7 mouse cellular contexts compared by ENCODE assay signal in genomic region chr11:11855685-11856131, GRCm38 (mm10). TPM values are rescaled to one million over a fixed set of nuclear protein-coding genes. Genes with fewer than 3 reads are reported as not detected.
A peak's percentile ranks its signal among the peaks of the same experiment; 100 is the strongest.
DNase-seq lines count a peak whose midpoint lies in the region; ATAC-seq lines count a peak whose summit lies in the region.

No protein-coding gene starts in this region.

- H3K27ac ChIP-seq in forebrain, embryonic 11.5 days (ENCODE audit: low read depth, low read length), result peak overlapping the region; percentile 48; the same call in 1 of the 2 replicates
- H3K27ac ChIP-seq in hindbrain, embryonic 12.5 days, result peak overlapping the region; percentile 78
- H3K27ac ChIP-seq in neural tube, embryonic 13.5 days (replicated peaks), result peak overlapping the region; percentile 64

- no peak overlapping the region for H3K4me3 ChIP-seq in forebrain, embryonic 11.5 days (ENCODE audit: low read depth, low read length)
- no peak overlapping the region for H3K4me3 ChIP-seq in hindbrain, embryonic 12.5 days
- no peak overlapping the region for H3K4me3 ChIP-seq in neural tube, embryonic 13.5 days

- DNase-seq in left cerebral cortex, postnatal 4 days, result peak; percentile 87
- DNase-seq in left cerebral cortex, adult 8-10 months (ENCODE audit: low spot score in 2 of 2), result no peak
- DNase-seq in forebrain, embryonic 11.5 days (ENCODE audit: low spot score), result no peak
- no peak for DNase-seq in left cerebral cortex, postnatal 36 days (ENCODE audit: low spot score in 2 of 2)
- no peak for DNase-seq in natural killer cell, adult 2 months (ENCODE audit: low spot score in 2 of 2)

- intact Hi-C loops in left cerebral cortex, postnatal 4 days (cut with DNase I), result no loop called here
- intact Hi-C loops in left cerebral cortex, postnatal 36 days (cut with DNase I), result no loop called here

- ATAC-seq in forebrain, embryonic 11.5 days (replicated peaks; ENCODE audit: low FRiP score), result no peak; the same call in 1 of the 2 replicates
- peak; percentile 41; the same call in 1 of the 2 replicates for ATAC-seq in hindbrain, embryonic 12.5 days (ENCODE audit: low FRiP score)
- ATAC-seq in neural tube, embryonic 13.5 days (ENCODE audit: low read depth), result peak; percentile 62

- WGBS in forebrain, embryonic 11.5 days, result 39% methylated on average over 11 of the region's 11 CpGs
- 33% methylated on average over 11 of the region's 11 CpGs for WGBS in hindbrain, embryonic 12.5 days
- 11% methylated on average over 11 of the region's 11 CpGs for WGBS in neural tube, embryonic 13.5 days

- peaks cover 4% of the 10 kb centered on the region for H3K9me3 ChIP-seq in forebrain, embryonic 11.5 days (ENCODE audit: control insufficient read depth, low read length)
- H3K9me3 ChIP-seq in hindbrain, embryonic 12.5 days (replicated peaks), result 0 out of 2 replicates have a peak, but pooled peaks cover 3% of the 10 kb centered on the region
- H3K9me3 ChIP-seq in neural tube, embryonic 13.5 days, result 0 out of 2 replicates have a peak, but pooled peaks cover 3% of the 10 kb centered on the region

- no peaks in the 10 kb centered on the region for H3K36me3 ChIP-seq in forebrain, embryonic 11.5 days (ENCODE audit: control insufficient read depth, insufficient read depth, low read length)
- no peaks in the 10 kb centered on the region for H3K36me3 ChIP-seq in hindbrain, embryonic 12.5 days
- no peaks in the 10 kb centered on the region for H3K36me3 ChIP-seq in neural tube, embryonic 13.5 days

- peaks cover 13% of the 10 kb centered on the region for H3K4me1 ChIP-seq in forebrain, embryonic 11.5 days (replicated peaks; ENCODE audit: control insufficient read depth, insufficient read depth, low read length)
- H3K4me1 ChIP-seq in hindbrain, embryonic 12.5 days, result peaks cover 24% of the 10 kb centered on the region
- peaks cover 33% of the 10 kb centered on the region for H3K4me1 ChIP-seq in neural tube, embryonic 13.5 days (replicated peaks)

- no peaks in the 10 kb centered on the region for H3K27me3 ChIP-seq in forebrain, embryonic 11.5 days (ENCODE audit: control insufficient read depth, insufficient read depth, low read length)
- no peaks in the 10 kb centered on the region for H3K27me3 ChIP-seq in hindbrain, embryonic 12.5 days
- H3K27me3 ChIP-seq in neural tube, embryonic 13.5 days, result no peaks in the 10 kb centered on the region

- H3K9ac ChIP-seq in forebrain, embryonic 11.5 days (ENCODE audit: low read length), result 0 out of 2 replicates have a peak overlapping the region, but pooled peaks have one; percentile 5
- no peak overlapping the region for H3K9ac ChIP-seq in hindbrain, embryonic 12.5 days
- H3K9ac ChIP-seq in neural tube, embryonic 13.5 days, result peak overlapping the region; percentile 18; the same call in 1 of the 2 replicates

- H3K4me2 ChIP-seq in forebrain, embryonic 11.5 days (ENCODE audit: low read depth, low read length, severe bottlenecking), result no peak overlapping the region
- H3K4me2 ChIP-seq in hindbrain, embryonic 12.5 days (replicated peaks), result no peak overlapping the region
- peak overlapping the region; percentile 17; the same call in 1 of the 2 replicates for H3K4me2 ChIP-seq in neural tube, embryonic 13.5 days

RNA-seq across cellular contexts. Expression of gene Ddc, which starts 42.2 kb away (rescaled TPM):
- 1 to 10 TPM; 2.6 to 3.7 TPM for total RNA-seq in left cerebral cortex, postnatal 4 days (2021)
- total RNA-seq in left cerebral cortex, adult 8-10 months (2022), result 1 to 10 TPM; 6.6 to 8.9 (median 7.8) TPM
- polyA plus RNA-seq in forebrain, embryonic 11.5 days (2014; fragmentation: Nextera tagmentation; extraction: Ambion mirVana), result 6.8 and 8.7 TPM in 2 replicates
- 8.3 and 12.4 TPM in 2 replicates for polyA plus RNA-seq in hindbrain, embryonic 12.5 days (2016; fragmentation: Nextera tagmentation; extraction: Ambion mirVana)
- polyA plus RNA-seq in neural tube, embryonic 13.5 days (2015; fragmentation: Nextera tagmentation; extraction: Ambion mirVana), result 3.3 and 6.5 TPM in 2 replicates
- 1 to 10 TPM; 5.4 TPM for total RNA-seq in left cerebral cortex, postnatal 36 days (2021)

RNA-seq across cellular contexts. Expression of gene Fignl1, which starts 46.9 kb away (rescaled TPM):
- 1 to 10 TPM; 3.6 to 5.6 TPM for total RNA-seq in left cerebral cortex, postnatal 4 days (2021)
- under 1 TPM; 0.67 to 0.89 (median 0.85) TPM for total RNA-seq in left cerebral cortex, adult 8-10 months (2022)
- polyA plus RNA-seq in forebrain, embryonic 11.5 days (2014; fragmentation: Nextera tagmentation; extraction: Ambion mirVana), result 89.5 and 101 TPM in 2 replicates
- 41.0 and 41.1 TPM in 2 replicates for polyA plus RNA-seq in hindbrain, embryonic 12.5 days (2016; fragmentation: Nextera tagmentation; extraction: Ambion mirVana)
- 13.5 and 15.5 TPM in 2 replicates for polyA plus RNA-seq in neural tube, embryonic 13.5 days (2015; fragmentation: Nextera tagmentation; extraction: Ambion mirVana)
- under 1 TPM; 0.49 to 0.63 TPM for total RNA-seq in left cerebral cortex, postnatal 36 days (2021)
